Mouse (Mus musculus): ENCODE data around the gene Ccser1.

DNA sequence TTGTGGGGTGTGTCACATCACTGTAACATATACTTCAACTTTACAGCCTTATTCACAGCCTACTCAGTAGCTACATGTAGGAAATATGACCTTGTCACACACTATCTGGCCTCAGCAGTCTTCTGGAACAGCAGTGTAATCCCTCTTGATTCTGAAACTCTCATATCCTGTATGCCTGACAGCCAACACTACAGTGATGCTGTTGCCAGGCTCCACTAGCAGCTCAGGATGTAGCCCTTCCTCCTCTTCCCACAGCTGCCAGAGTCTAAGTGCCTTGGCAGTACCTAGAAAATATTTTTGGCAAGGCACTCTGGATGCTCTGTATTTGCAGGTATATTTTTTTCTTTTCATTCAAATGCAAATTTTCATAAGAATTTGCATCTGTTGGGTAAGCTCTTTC, 18.0 kb upstream of the Ccser1 start:
- TF ChIP-seq POLR2A (IDR thresholded peaks at IDR 0.05; ENCODE audit: insufficient read depth, low read depth, low read length) (no peak), CTCF (IDR thresholded peaks at IDR 0.05; ENCODE audit: insufficient read depth, low read depth, low read length) (no peak)
